Mouse (Mus musculus): Measurements from ENCODE around the gene Cdc26. TPM values are rescaled to one million over a fixed set of nuclear protein-coding genes. Genes with fewer than 3 reads are reported as not detected.

The Cdc26 gene
- polyA plus RNA-seq, 1 experiment from 2014 or later: 139 TPM

GRCm38 (mm10) chr4:62372410-62372809, 36.0 kb downstream of the Cdc26 start:
- no peak for ATAC-seq (ENCODE audit: low FRiP score, low read depth)
- Histone ChIP-seq H3K36me3 (no peaks in the 10 kb centered on the region), H3K27ac (no peak overlapping the region), H3K9ac (no peak overlapping the region), H3K27me3 (replicated peaks) (no peaks in the 10 kb centered on the region), H3K4me3 (no peak overlapping the region), H3K4me2 (replicated peaks) (no peak overlapping the region), H3K4me1 (no peaks in the 10 kb centered on the region), H3K9me3 (no peaks in the 10 kb centered on the region)
- 43% methylated on average over 1 of the region's 1 CpGs for WGBS

DNA sequence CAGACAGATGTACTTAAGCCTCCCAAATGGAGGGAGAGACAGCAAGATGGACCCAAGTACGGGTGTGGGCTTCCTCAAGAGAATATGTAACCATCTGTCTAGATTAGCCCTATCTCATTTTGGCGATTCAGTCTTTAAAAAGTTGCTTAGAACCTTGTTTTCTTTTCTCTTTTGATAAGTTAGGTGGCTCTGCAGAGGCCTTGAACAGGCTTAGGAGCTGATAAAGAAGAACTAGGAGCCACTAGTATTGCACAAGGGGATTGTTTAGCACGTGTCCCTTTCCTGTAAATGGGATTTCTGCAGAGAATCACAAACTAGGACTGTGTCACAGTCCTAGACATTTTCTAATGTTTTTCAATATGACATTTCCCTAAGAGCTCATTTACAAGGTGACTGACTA, 39.4 kb downstream of the Cdc26 start:
- no peak for ATAC-seq (ENCODE audit: low FRiP score, low read depth)
- Histone ChIP-seq H3K36me3 (no peaks in the 10 kb centered on the region), H3K27ac (no peak overlapping the region), H3K9me3 (no peaks in the 10 kb centered on the region), H3K4me3 (no peak overlapping the region), H3K4me2 (replicated peaks) (no peak overlapping the region), H3K9ac (no peak overlapping the region), H3K27me3 (replicated peaks) (no peaks in the 10 kb centered on the region), H3K4me1 (no peaks in the 10 kb centered on the region)
- 84% methylated on average over 3 of the region's 3 CpGs for WGBS

GRCm38 (mm10) chr4:62367586-62367985, 40.9 kb downstream of the Cdc26 start:
- Histone ChIP-seq H3K9me3 (no peaks in the 10 kb centered on the region), H3K36me3 (no peaks in the 10 kb centered on the region), H3K27me3 (replicated peaks) (no peaks in the 10 kb centered on the region), H3K27ac (no peak overlapping the region), H3K9ac (no peak overlapping the region), H3K4me2 (replicated peaks) (no peak overlapping the region), H3K4me3 (no peak overlapping the region), H3K4me1 (no peaks in the 10 kb centered on the region)
- no peak for ATAC-seq (ENCODE audit: low FRiP score, low read depth)
- 92% methylated on average over 6 of the region's 6 CpGs for WGBS

DNA sequence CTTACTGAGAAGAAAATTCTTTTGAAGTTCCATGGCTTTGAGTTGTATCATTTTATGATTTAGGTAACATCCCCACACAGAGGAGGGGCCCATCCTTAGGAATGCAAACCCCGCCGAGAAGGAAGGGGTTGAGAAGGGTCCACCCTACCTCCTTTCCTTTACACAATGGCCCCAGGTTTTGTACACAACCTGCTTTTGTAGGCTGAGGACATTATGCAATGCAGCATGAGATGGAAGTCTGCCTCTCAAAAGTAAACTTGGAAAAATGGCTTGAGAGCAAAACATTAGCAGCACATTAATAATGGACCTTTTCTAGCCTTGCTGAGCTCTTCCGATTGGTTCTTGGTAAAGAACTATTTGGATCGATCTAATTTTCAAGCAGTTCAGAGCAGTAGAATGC, 42.2 kb downstream of the Cdc26 start:
- H3K9ac ChIP-seq: no peak overlapping the region
- 83% methylated on average over 4 of the region's 4 CpGs for WGBS
- H3K27ac ChIP-seq: no peak overlapping the region
- no peak overlapping the region for H3K4me2 ChIP-seq (replicated peaks)
- H3K36me3 ChIP-seq: no peaks in the 10 kb centered on the region
- H3K4me1 ChIP-seq: peaks cover 8% of the 10 kb centered on the region; the same call in 1 of the 2 replicates
- no peak overlapping the region for H3K4me3 ChIP-seq
- no peaks in the 10 kb centered on the region for H3K9me3 ChIP-seq
- ATAC-seq (ENCODE audit: low FRiP score, low read depth): no peak
- no peaks in the 10 kb centered on the region for H3K27me3 ChIP-seq (replicated peaks)

- Histone ChIP-seq H3K9me3 (no peaks in the 10 kb centered on the region), H3K27me3 (replicated peaks) (no peaks in the 10 kb centered on the region), H3K27ac (no peak overlapping the region), H3K4me3 (no peak overlapping the region), H3K4me1 (peaks cover 15% of the 10 kb centered on the region), H3K4me2 (replicated peaks) (no peak overlapping the region), H3K36me3 (no peaks in the 10 kb centered on the region), H3K9ac (no peak overlapping the region)
- 93% methylated on average over 8 of the region's 8 CpGs for WGBS
- no peak for ATAC-seq (ENCODE audit: low FRiP score, low read depth)
Measured at GRCm38 (mm10) chr4:62364299-62364698, 44.1 kb downstream of the Cdc26 start.

GRCm38 (mm10) chr4:62362437-62362836, 46.0 kb downstream of the Cdc26 start:
- H3K4me1 ChIP-seq: peaks cover 17% of the 10 kb centered on the region
- H3K9ac ChIP-seq: no peak overlapping the region
- 85% methylated on average over 2 of the region's 2 CpGs for WGBS
- H3K4me2 ChIP-seq (replicated peaks): no peak overlapping the region; the same call in 1 of the 2 replicates
- no peaks in the 10 kb centered on the region for H3K36me3 ChIP-seq
- H3K27me3 ChIP-seq (replicated peaks): no peaks in the 10 kb centered on the region
- H3K27ac ChIP-seq: no peak overlapping the region
- no peaks in the 10 kb centered on the region for H3K9me3 ChIP-seq
- ATAC-seq (ENCODE audit: low FRiP score, low read depth): no peak
- no peak overlapping the region for H3K4me3 ChIP-seq

- Histone ChIP-seq H3K4me1 (peaks cover 17% of the 10 kb centered on the region), H3K4me2 (replicated peaks) (peak overlapping the region; percentile 69), H3K9me3 (no peaks in the 10 kb centered on the region), H3K27ac (no peak overlapping the region), H3K4me3 (0 out of 2 replicates have a peak overlapping the region, but pooled peaks have one; percentile 70), H3K27me3 (replicated peaks) (no peaks in the 10 kb centered on the region), H3K9ac (0 out of 2 replicates have a peak overlapping the region, but pooled peaks have one; percentile 4), H3K36me3 (no peaks in the 10 kb centered on the region)
- ATAC-seq (ENCODE audit: low FRiP score, low read depth): no peak
- WGBS: 93% methylated on average over 1 of the region's 1 CpGs
Measured at GRCm38 (mm10) chr4:62361997-62362396, 46.4 kb downstream of the Cdc26 start.

GRCm38 (mm10) chr4:62361571-62361970, 46.9 kb downstream of the Cdc26 start:
- Histone ChIP-seq H3K4me3 (peak overlapping the region; percentile 70; the same call in 1 of the 2 replicates), H3K9ac (0 out of 2 replicates have a peak overlapping the region, but pooled peaks have one; percentile 4), H3K27ac (no peak overlapping the region), H3K27me3 (replicated peaks) (no peaks in the 10 kb centered on the region), H3K4me2 (replicated peaks) (peak overlapping the region; percentile 69), H3K4me1 (peaks cover 17% of the 10 kb centered on the region), H3K36me3 (no peaks in the 10 kb centered on the region), H3K9me3 (no peaks in the 10 kb centered on the region)
- ATAC-seq (ENCODE audit: low FRiP score, low read depth): no peak
- 46% methylated on average over 6 of the region's 6 CpGs for WGBS

DNA sequence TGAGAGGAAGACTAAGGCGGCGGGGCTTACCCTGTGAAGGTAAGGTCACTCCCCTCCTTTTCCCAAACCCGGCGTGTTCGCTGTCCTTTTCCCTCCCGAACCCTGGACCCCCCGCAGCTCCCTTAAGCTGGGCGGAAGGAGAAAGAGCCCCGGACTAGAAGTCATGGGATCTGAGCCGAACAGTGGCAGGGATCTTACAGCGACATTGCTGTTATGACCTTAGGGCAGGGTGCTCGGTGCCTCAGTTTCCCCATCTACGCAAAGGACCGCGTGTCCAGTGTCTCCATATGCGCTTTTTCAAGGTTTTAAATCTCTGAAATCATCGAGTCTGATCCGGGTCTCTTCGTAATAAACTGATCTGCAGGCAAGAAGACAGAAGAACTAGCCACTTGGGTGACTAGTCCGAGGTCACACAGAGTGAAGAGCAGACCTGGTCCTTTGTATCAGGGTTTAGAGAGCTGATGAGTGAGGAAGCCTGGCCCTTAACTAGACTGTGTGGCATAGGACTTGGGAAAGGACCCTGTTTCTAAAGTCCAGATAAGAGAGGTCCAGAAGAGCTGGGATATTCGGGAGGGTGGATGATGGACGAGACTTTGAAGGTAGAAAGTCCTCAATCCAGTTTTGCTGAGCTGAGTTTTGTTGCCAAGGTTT, 47.5 kb downstream of the Cdc26 start:
- Histone ChIP-seq H3K4me1 (peaks cover 17% of the 10 kb centered on the region), H3K4me3 (peak overlapping the region; percentile 70), H3K36me3 (no peaks in the 10 kb centered on the region), H3K27me3 (replicated peaks) (no peaks in the 10 kb centered on the region), H3K4me2 (replicated peaks) (peak overlapping the region; percentile 69), H3K9me3 (no peaks in the 10 kb centered on the region), H3K27ac (no peak overlapping the region), H3K9ac (peak overlapping the region; percentile 55)
- WGBS: under 1% methylated on average over 22 of the region's 22 CpGs
- ATAC-seq (ENCODE audit: low FRiP score, low read depth): peak; percentile 81

DNA sequence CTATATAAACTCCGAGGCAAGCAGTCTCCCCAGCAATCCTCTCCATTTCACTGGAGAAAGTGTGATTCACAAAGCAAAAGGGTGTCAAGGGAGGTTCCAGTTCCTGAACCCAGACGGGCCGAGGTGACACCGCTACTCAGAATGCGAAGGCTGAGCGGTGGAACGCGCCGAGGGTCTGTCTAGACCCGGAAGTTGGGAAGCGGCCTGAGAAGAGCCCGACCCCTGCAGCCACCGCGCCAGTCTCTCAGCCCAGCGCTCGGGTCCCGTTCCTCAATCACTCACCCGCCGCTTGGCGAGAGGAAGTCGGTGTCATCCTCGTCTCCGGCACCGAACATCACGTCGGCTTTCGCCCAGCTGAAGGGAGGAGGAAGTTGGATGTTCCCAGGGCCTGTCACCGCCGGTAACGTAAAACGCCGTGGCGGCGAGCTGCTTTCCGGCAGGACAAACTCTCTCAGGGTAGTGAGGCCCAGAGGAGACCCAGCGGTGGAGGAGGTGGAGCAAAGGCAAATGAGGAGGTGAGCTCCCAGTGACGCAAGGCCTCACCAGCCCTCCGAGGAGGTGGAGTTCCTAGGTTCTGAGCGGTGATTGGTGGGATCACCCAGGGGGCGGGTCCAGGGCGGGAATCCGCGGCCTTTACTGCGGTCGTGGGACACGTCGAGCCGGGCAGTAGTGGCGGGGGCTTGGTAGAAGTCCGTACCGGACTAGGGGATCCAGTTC, 48.2 kb downstream of the Cdc26 start, which contains the start of the genes Fkbp15 and Slc31a1:
Gene Fkbp15, minus strand, starts transcription at position 461 of the 717 bp plus-strand sequence.
Gene Slc31a1, plus strand, starts transcription at position 640 of the 717 bp plus-strand sequence.
- H3K36me3 ChIP-seq: no peaks in the 10 kb centered on the region
- ATAC-seq (ENCODE audit: low FRiP score, low read depth): peak; percentile 100
- H3K4me1 ChIP-seq: peaks cover 17% of the 10 kb centered on the region
- peak within 1 kb of the TSS; percentile 70 for H3K4me3 ChIP-seq
- no peaks in the 10 kb centered on the region for H3K27me3 ChIP-seq (replicated peaks)
- WGBS: under 1% methylated on average over 51 of the region's 51 CpGs
- peak within 1 kb of the TSS; percentile 74 for H3K9ac ChIP-seq
- peak within 1 kb of the TSS; percentile 12; the same call in 1 of the 2 replicates for H3K27ac ChIP-seq
- H3K9me3 ChIP-seq: no peaks in the 10 kb centered on the region
- peak within 1 kb of the TSS; percentile 69 for H3K4me2 ChIP-seq (replicated peaks)

GRCm38 (mm10) chr4:62359256-62359775, 49.1 kb downstream of the Cdc26 start:
- Histone ChIP-seq H3K4me3 (peak overlapping the region; percentile 70), H3K9me3 (no peaks in the 10 kb centered on the region), H3K4me1 (peaks cover 17% of the 10 kb centered on the region), H3K27ac (no peak overlapping the region), H3K36me3 (no peaks in the 10 kb centered on the region), H3K4me2 (replicated peaks) (peak overlapping the region; percentile 69), H3K27me3 (replicated peaks) (no peaks in the 10 kb centered on the region), H3K9ac (peak overlapping the region; percentile 74)
- no peak for ATAC-seq (ENCODE audit: low FRiP score, low read depth)
- WGBS: 55% methylated on average over 7 of the region's 7 CpGs

DNA sequence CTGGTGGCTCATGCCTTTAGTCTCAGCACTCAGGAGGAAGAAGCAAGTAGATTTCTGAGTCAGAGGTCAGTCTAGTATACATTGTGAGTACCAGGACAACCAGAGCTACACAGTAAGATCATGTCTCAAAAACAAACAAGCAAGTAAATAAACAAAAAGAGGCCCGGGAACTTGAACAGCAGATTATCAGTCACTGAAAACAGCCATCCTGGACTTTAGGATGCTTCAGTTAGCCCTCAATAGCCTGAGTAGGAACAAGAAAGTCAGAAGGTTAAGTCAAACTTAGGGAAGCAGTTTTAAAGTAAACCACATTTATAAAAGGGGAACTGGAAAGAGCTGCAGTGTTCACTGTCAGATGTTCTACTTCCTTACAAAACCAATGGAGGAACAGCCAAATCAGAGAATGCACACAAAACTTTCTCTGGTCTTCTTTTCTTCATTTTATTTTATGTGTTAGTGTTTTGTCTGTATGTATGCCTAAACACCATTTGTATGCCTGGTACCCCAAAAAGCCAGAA, 50.8 kb downstream of the Cdc26 start:
- 94% methylated on average over 1 of the region's 1 CpGs for WGBS

More for the DNA sequence above, 50.8 kb downstream of the Cdc26 start:
- Histone ChIP-seq H3K4me3 (no peak overlapping the region), H3K4me2 (replicated peaks) (no peak overlapping the region), H3K9me3 (no peaks in the 10 kb centered on the region), H3K36me3 (no peaks in the 10 kb centered on the region), H3K27me3 (replicated peaks) (no peaks in the 10 kb centered on the region), H3K4me1 (peaks cover 17% of the 10 kb centered on the region), H3K27ac (no peak overlapping the region), H3K9ac (no peak overlapping the region)
- ATAC-seq (ENCODE audit: low FRiP score, low read depth): no peak
